Mouse (Mus musculus) G1E (cell line): Measurements from ENCODE around the gene Kmt5a.

Experiments
- CTCF ChIP-seq: IDR thresholded peaks from 2 replicates; pipeline ENCODE4 v1.5.1; 2012; ENCODE audit warnings: low read depth, low read length, inconsistent platforms, mixed read lengths
- GATA1 ChIP-seq: IDR thresholded peaks from 2 replicates; pipeline ENCODE4 v1.6.1; 2012; ENCODE audit warnings: borderline replicate concordance, low read length, inconsistent platforms, mixed read lengths
- GATA2 ChIP-seq: IDR thresholded peaks from 2 replicates; pipeline ENCODE4 v1.6.1; 2012; ENCODE audit warnings: low read depth, low read length, inconsistent platforms, borderline replicate concordance
- POLR2AphosphoS5 ChIP-seq: IDR thresholded peaks from 2 replicates; pipeline ENCODE4 v1.6.1; 2012; ENCODE audit warnings: low read depth, low read length, inconsistent platforms; ENCODE audit not compliant: insufficient replicate concordance
- TAL1 ChIP-seq: conservative IDR thresholded peaks from 2 replicates; pipeline ENCODE4 v1.6.1; 2012; ENCODE audit warnings: low read depth, low read length, inconsistent platforms, mixed read lengths

GRCm38 (mm10) chr5:124393726-124394125 is 46.0 kb upstream of the Kmt5a start:
- TF ChIP-seq CTCF (no peak), TAL1 (no peak), GATA1 (no peak), POLR2AphosphoS5 (no peak), GATA2 (no peak)
